Mouse (Mus musculus): ENCODE measurements around the gene Hhipl1. TPM values are rescaled to one million over a fixed set of nuclear protein-coding genes. Genes with fewer than 3 reads are reported as not detected.

Gene Hhipl1
- total RNA-seq, 2 experiments from 2014 or later, result 0.91 to 0.95 TPM

- DNase-seq, result peak; percentile 74
Observed at GRCm38 (mm10) chr12:108363796-108364195, 57.7 kb downstream of the Hhipl1 start.

GRCm38 (mm10) chr12:108365340-108365739 is 59.3 kb downstream of the Hhipl1 start:
- DNase-seq, result peak; percentile 69

- no peak for DNase-seq
Observed at GRCm38 (mm10) chr12:108365868-108366267, 59.8 kb downstream of the Hhipl1 start.

GRCm38 (mm10) chr12:108367909-108368308 is 61.8 kb downstream of the Hhipl1 start:
- DNase-seq, result no peak

- no peak for DNase-seq
Observed at GRCm38 (mm10) chr12:108368921-108369320, 62.9 kb downstream of the Hhipl1 start.

- DNase-seq, result peak; percentile 66
Observed at GRCm38 (mm10) chr12:108370596-108371428, 64.7 kb downstream of the Hhipl1 start, which contains the start of gene Eml1. Gene Eml1 (plus strand): TSS chr12:108370957.

GRCm38 (mm10) chr12:108371429-108371765 is 65.3 kb downstream of the Hhipl1 start:
- no peak for DNase-seq

GRCm38 (mm10) chr12:108372241-108372640 is 66.2 kb downstream of the Hhipl1 start:
- peak; percentile 83 for DNase-seq

- DNase-seq, result peak; percentile 55
Observed at GRCm38 (mm10) chr12:108373611-108374010, 67.5 kb downstream of the Hhipl1 start.

GRCm38 (mm10) chr12:108374689-108375088 is 68.6 kb downstream of the Hhipl1 start:
- no peak for DNase-seq

GRCm38 (mm10) chr12:108378379-108379133 is 72.5 kb downstream of the Hhipl1 start:
- no peak for DNase-seq

Other genes starting within 250 kb of the Hhipl1 start
- 10 to 100 TPM; 79.3 to 80.6 TPM for gene Setd3, start 127.0 kb upstream of the Hhipl1 start, total RNA-seq (2021)
- gene Ccnk, start 126.7 kb upstream of the Hhipl1 start, total RNA-seq (2021), result 10 to 100 TPM; 61.6 to 71.1 TPM
- 10 to 100 TPM; 11.4 to 15.2 TPM for gene Ccdc85c, start 30.8 kb upstream of the Hhipl1 start, total RNA-seq (2021)
- under 1 TPM; 0.13 TPM for gene Cyp46a1, start 28.1 kb downstream of the Hhipl1 start, total RNA-seq (2021)
- gene Eml1, start 64.7 kb downstream of the Hhipl1 start, total RNA-seq (2021), result 100 to 1,000 TPM in 1 of 2 experiments, 10 to 100 TPM in 1; 84.7 to 109 TPM
- 10 to 100 TPM; 15.0 to 16.4 TPM for gene Evl, start 248.4 kb downstream of the Hhipl1 start, total RNA-seq (2021)

All from gastrocnemius, postnatal 25 days (tissue).